Mouse (Mus musculus) C2C12 (cell line): Measurements from ENCODE around the gene Best3. TPM values are rescaled to one million over a fixed set of nuclear protein-coding genes. Genes with fewer than 3 reads are reported as not detected.

Experiments used
- H3K27me3 ChIP-seq: one replicate; pipeline ENCODE4 v1.6.1; 2011; ENCODE audit not compliant: control insufficient read depth, insufficient read depth, insufficient read length
- H3K36me3 ChIP-seq: one replicate; pipeline ENCODE4 v1.6.1; 2011; ENCODE audit not compliant: control insufficient read depth, insufficient read depth
- H3K4me3 ChIP-seq: one replicate; pipeline ENCODE4 v1.5.1; 2011; ENCODE audit warnings: mild to moderate bottlenecking, control low read depth; ENCODE audit not compliant: poor library complexity, insufficient read depth, severe bottlenecking
- H3K79me2 ChIP-seq: one replicate; pipeline ENCODE4 v1.6.1; 2011; ENCODE audit not compliant: control insufficient read depth, insufficient read depth
- H3K79me3 ChIP-seq: one replicate; pipeline ENCODE4 v1.6.1; 2011; ENCODE audit warnings: low read depth, control low read depth
- H3ac ChIP-seq: one replicate; pipeline ENCODE3; 2011; ENCODE audit warnings: low read depth; ENCODE audit not compliant: control insufficient read depth, insufficient read length
- CEBPB ChIP-seq: IDR thresholded peaks from one replicate; pipeline ENCODE4 v1.6.1; 2011; ENCODE audit warnings: low read depth, mild to moderate bottlenecking, control low read depth, moderate library complexity
- CTCF ChIP-seq: IDR thresholded peaks from one replicate; pipeline ENCODE4 v1.5.1; 2011; ENCODE audit not compliant: control insufficient read depth, insufficient read depth, insufficient read length
- FOSL1 ChIP-seq: IDR thresholded peaks from one replicate; pipeline ENCODE4 v1.8.0; 2011; ENCODE audit warnings: mild to moderate bottlenecking, low read length; ENCODE audit not compliant: poor library complexity, insufficient read depth, severe bottlenecking
- MAX ChIP-seq: IDR thresholded peaks from one replicate; pipeline ENCODE4 v1.6.1; 2011; ENCODE audit warnings: mild to moderate bottlenecking, control low read depth
- MYOD1 ChIP-seq: IDR thresholded peaks from one replicate; pipeline ENCODE4 v1.6.1; 2011; ENCODE audit warnings: low read depth; ENCODE audit not compliant: control insufficient read depth, insufficient read length
- MYOG ChIP-seq: IDR thresholded peaks from one replicate; pipeline ENCODE4 v1.6.1; 2011; ENCODE audit not compliant: control insufficient read depth, insufficient read length; ENCODE audit errors: extremely low read depth
- USF1 ChIP-seq: IDR thresholded peaks from one replicate; pipeline ENCODE4 v1.6.1; 2011; ENCODE audit warnings: low read depth, mild to moderate bottlenecking, control low read depth, moderate library complexity
- polyA plus RNA-seq: library from polyadenylated mRNA; unstranded; fragments of >200 nt; fragmentation: generic; extraction: Trizol; gene quantifications from one replicate; pipeline ENCODE4 v1.2.1, GENCODE M21; 2012; ENCODE audit warnings: missing spikeins

Gene Best3
- polyA plus RNA-seq, 1 experiment: 0.09 TPM

- no peak overlapping the region for H3K4me3 ChIP-seq
- no peaks in the 10 kb centered on the region for H3K79me3 ChIP-seq
- no peaks in the 10 kb centered on the region for H3K27me3 ChIP-seq
- no peak overlapping the region for H3ac ChIP-seq
- no peaks in the 10 kb centered on the region for H3K79me2 ChIP-seq
- no peak for TF ChIP-seq MYOD1
- TF ChIP-seq FOSL1: no peak
- no peak for TF ChIP-seq MYOG
- no peak for TF ChIP-seq USF1
- no peak for TF ChIP-seq CEBPB
- TF ChIP-seq CTCF: no peak
- TF ChIP-seq MAX: no peak
- no peaks in the 10 kb centered on the region for H3K36me3 ChIP-seq
Observed at GRCm38 (mm10) chr10:117009691-117010090, 23.6 kb downstream of the Best3 start.

GRCm38 (mm10) chr10:117011047-117011446 lies 24.9 kb downstream of the Best3 start:
- Histone ChIP-seq H3K27me3 (no peaks in the 10 kb centered on the region), H3K79me2 (no peaks in the 10 kb centered on the region), H3K79me3 (no peaks in the 10 kb centered on the region), H3K36me3 (no peaks in the 10 kb centered on the region), H3ac (no peak overlapping the region), H3K4me3 (no peak overlapping the region)
- no peak for TF ChIP-seq CEBPB
- no peak for TF ChIP-seq MYOG
- no peak for TF ChIP-seq CTCF
- TF ChIP-seq USF1: no peak
- TF ChIP-seq MYOD1: no peak
- TF ChIP-seq FOSL1: no peak
- TF ChIP-seq MAX: no peak

GRCm38 (mm10) chr10:117013689-117014390 lies 27.7 kb downstream of the Best3 start:
- H3K27me3 ChIP-seq: no peaks in the 10 kb centered on the region

GRCm38 (mm10) chr10:117014565-117014964 lies 28.5 kb downstream of the Best3 start:
- Histone ChIP-seq H3K36me3 (no peaks in the 10 kb centered on the region), H3K79me2 (no peaks in the 10 kb centered on the region), H3K27me3 (no peaks in the 10 kb centered on the region), H3K79me3 (no peaks in the 10 kb centered on the region), H3ac (no peak overlapping the region), H3K4me3 (no peak overlapping the region)
- TF ChIP-seq USF1 (no peak), MYOG (no peak), FOSL1 (no peak), CTCF (no peak), CEBPB (no peak), MYOD1 (no peak), MAX (no peak)

More at GRCm38 (mm10) chr10:117013689-117014390, 27.7 kb downstream of the Best3 start:
- H3K79me3 ChIP-seq: no peaks in the 10 kb centered on the region
- no peak overlapping the region for H3K4me3 ChIP-seq
- peak overlapping the region; percentile 64 for H3ac ChIP-seq
- TF ChIP-seq CTCF: no peak
- no peak for TF ChIP-seq MYOG
- TF ChIP-seq FOSL1: no peak
- no peak for TF ChIP-seq MAX
- TF ChIP-seq MYOD1: peak; percentile 58
- H3K36me3 ChIP-seq: no peaks in the 10 kb centered on the region
- no peaks in the 10 kb centered on the region for H3K79me2 ChIP-seq

GRCm38 (mm10) chr10:117018281-117018840 lies 32.2 kb downstream of the Best3 start:
- no peak for TF ChIP-seq CTCF
- TF ChIP-seq MAX: no peak
- TF ChIP-seq MYOD1: no peak
- no peak for TF ChIP-seq FOSL1
- no peak for TF ChIP-seq USF1
- no peak for TF ChIP-seq CEBPB
- TF ChIP-seq MYOG: no peak
- H3K36me3 ChIP-seq: no peaks in the 10 kb centered on the region
- H3K27me3 ChIP-seq: no peaks in the 10 kb centered on the region
- H3K4me3 ChIP-seq: no peak overlapping the region
- H3K79me2 ChIP-seq: no peaks in the 10 kb centered on the region
- no peak overlapping the region for H3ac ChIP-seq
- H3K79me3 ChIP-seq: no peaks in the 10 kb centered on the region
